9 mouse cellular contexts compared by ENCODE assay signal in genomic region chr17:35050126-35050750, GRCm38 (mm10). TPM values are rescaled to one million over a fixed set of nuclear protein-coding genes. Genes with fewer than 3 reads are reported as not detected.
A peak's percentile ranks its signal among the peaks of the same experiment; 100 is the strongest.
DNase-seq lines count a peak whose midpoint lies in the region; ATAC-seq and TF ChIP-seq lines count a peak whose summit lies in the region.
"Had no signal": no experiment of that assay in that cellular context is flagged by ENCODE, and none has a peak within 500 bp of the region (broad histone marks: within the 10 kb centered on the region; RNA-seq: fewer than 3 reads in every experiment).

No protein-coding gene starts in this region.

- peaks cover 6 to 34% of the 10 kb centered on the region in 2 experiments for H3K4me1 ChIP-seq in CH12.LX (ENCODE audit: control insufficient read depth in 1 of 2, insufficient read depth in 2 of 2)
- H3K4me1 ChIP-seq in forebrain, embryonic 11.5 days (replicated peaks; ENCODE audit: control insufficient read depth, insufficient read depth, low read length), result peaks cover 32% of the 10 kb centered on the region
- peaks cover 28% of the 10 kb centered on the region for H3K4me1 ChIP-seq in limb, embryonic 11.5 days (ENCODE audit: control insufficient read depth, insufficient read depth, low read length)
- H3K4me1 ChIP-seq in midbrain, embryonic 12.5 days, result peaks cover 65% of the 10 kb centered on the region

- intact Hi-C loops in heart, postnatal 25 days (cut with DNase I), result no loop called here

- dilution Hi-C loops in CH12.LX (cut with MboI; ENCODE audit: extremely low pct_ligation_motif_present, extremely low pct_unique_long_range_greater_than_20kb, low sequenced_read_pairs), result no loop called here

- H3K9ac ChIP-seq in CH12.LX (ENCODE audit: insufficient read depth, low read depth), result peak overlapping the region; percentile 96
- peak overlapping the region; percentile 79 for H3K9ac ChIP-seq in forebrain, embryonic 11.5 days (ENCODE audit: low read length)
- peak overlapping the region; percentile 79 for H3K9ac ChIP-seq in limb, embryonic 11.5 days (ENCODE audit: low read length)
- H3K9ac ChIP-seq in midbrain, embryonic 12.5 days (replicated peaks), result peak overlapping the region; percentile 83

- peak overlapping the region; percentile 96 for H3K27ac ChIP-seq in CH12.LX (ENCODE audit: insufficient read depth, low read depth)
- H3K27ac ChIP-seq in forebrain, embryonic 11.5 days (ENCODE audit: low read depth, low read length), result peak overlapping the region; percentile 86
- H3K27ac ChIP-seq in limb, embryonic 11.5 days (replicated peaks; ENCODE audit: low read depth, low read length), result peak overlapping the region; percentile 87
- H3K27ac ChIP-seq in midbrain, embryonic 12.5 days (replicated peaks), result peak overlapping the region; percentile 93

- H3K4me2 ChIP-seq in CH12.LX (ENCODE audit: insufficient read depth, low read depth, poor library complexity, severe bottlenecking), result peak overlapping the region; percentile 59
- peak overlapping the region; percentile 88 for H3K4me2 ChIP-seq in forebrain, embryonic 11.5 days (ENCODE audit: low read depth, low read length, severe bottlenecking)
- peak overlapping the region; percentile 76 for H3K4me2 ChIP-seq in limb, embryonic 11.5 days (ENCODE audit: low read depth, severe bottlenecking)
- H3K4me2 ChIP-seq in midbrain, embryonic 12.5 days (replicated peaks), result peak overlapping the region; percentile 67

- peaks cover 24 to 29% of the 10 kb centered on the region in 2 experiments for H3K36me3 ChIP-seq in CH12.LX (replicated peaks in 1 of 2; ENCODE audit: control insufficient read depth in 1 of 2, insufficient read depth in 1 of 2, low read length in 1 of 2)
- peaks cover 5% of the 10 kb centered on the region for H3K36me3 ChIP-seq in forebrain, embryonic 11.5 days (ENCODE audit: control insufficient read depth, insufficient read depth, low read length)
- H3K36me3 ChIP-seq in limb, embryonic 11.5 days (ENCODE audit: control insufficient read depth, insufficient read depth, low read length), result peaks cover 15% of the 10 kb centered on the region
- peaks cover 22% of the 10 kb centered on the region for H3K36me3 ChIP-seq in midbrain, embryonic 12.5 days

- TF ChIP-seq POLR2A in CH12.LX (IDR thresholded peaks at IDR 0.05; ENCODE audit: low read depth, low read length), result peak; percentile 57

- H3K4me3 ChIP-seq in CH12.LX (replicated peaks in 1 of 3; ENCODE audit: low read depth in 2 of 3, low read length in 2 of 3, poor library complexity in 1 of 3), result peak overlapping the region; percentile 79 to 94 (median 86)
- H3K4me3 ChIP-seq in forebrain, embryonic 11.5 days (ENCODE audit: low read depth, low read length), result peak overlapping the region; percentile 58
- H3K4me3 ChIP-seq in limb, embryonic 11.5 days (ENCODE audit: low read depth, low read length), result peak overlapping the region; percentile 71
- peak overlapping the region; percentile 52 for H3K4me3 ChIP-seq in midbrain, embryonic 12.5 days

- TF ChIP-seq RAD21 in CH12.LX (IDR thresholded peaks at IDR 0.05; ENCODE audit: low read depth, low read length), result no peak

- no peak for TF ChIP-seq EP300 in CH12.LX (IDR thresholded peaks at IDR 0.05; ENCODE audit: low read length)

- H3K79me2 ChIP-seq in CH12.LX (replicated peaks; ENCODE audit: control insufficient read depth, extremely low read depth, insufficient read depth, poor library complexity, severe bottlenecking), result peaks cover 27% of the 10 kb centered on the region

- peak; percentile 71 for DNase-seq in CH12.LX (ENCODE audit: extremely low read depth)
- DNase-seq in adrenal gland, adult 8-10 months, result peak; percentile 49
- DNase-seq in forebrain, embryonic 11.5 days (ENCODE audit: low spot score), result peak; percentile 82
- DNase-seq in heart, postnatal 25 days (ENCODE audit: low spot score), result peak; percentile 73
- DNase-seq in limb, embryonic 11.5 days (ENCODE audit: low spot score), result peak; percentile 80
- peak; percentile 82 to 90 for DNase-seq in spleen, postnatal 4 days (ENCODE audit: low spot score in 2 of 2)
- no peak for DNase-seq in right cerebral cortex, postnatal 4 days

- in situ Hi-C loops in CH12.LX (cut with MboI; ENCODE audit: low pct_ligation_motif_present, low pct_unique_long_range_greater_than_20kb, low sequenced_read_pairs), result no loop called here

- TF ChIP-seq CTCF in CH12.LX (conservative IDR thresholded peaks at IDR 0.05 in 1 of 2, IDR thresholded peaks at IDR 0.05 in 1 of 2; ENCODE audit: low read depth in 2 of 2, low read length in 2 of 2), result no peak

- peaks cover 7% of the 10 kb centered on the region for H3K9me3 ChIP-seq in CH12.LX (replicated peaks; ENCODE audit: low read length)
- H3K9me3 ChIP-seq in forebrain, embryonic 11.5 days (ENCODE audit: control insufficient read depth, low read length), result no peaks in the 10 kb centered on the region; the same call in none of the 2 replicates
- no peaks in the 10 kb centered on the region for H3K9me3 ChIP-seq in limb, embryonic 11.5 days (ENCODE audit: control insufficient read depth, low read length)
- H3K9me3 ChIP-seq in midbrain, embryonic 12.5 days, result 0 out of 2 replicates have a peak, but pooled peaks cover 4% of the 10 kb centered on the region

- no peaks in the 10 kb centered on the region for H3K27me3 ChIP-seq in CH12.LX (replicated peaks)
- H3K27me3 ChIP-seq in forebrain, embryonic 11.5 days (ENCODE audit: control insufficient read depth, insufficient read depth, low read length), result no peaks in the 10 kb centered on the region
- H3K27me3 ChIP-seq in limb, embryonic 11.5 days (ENCODE audit: control insufficient read depth, insufficient read depth, low read length), result no peaks in the 10 kb centered on the region
- H3K27me3 ChIP-seq in midbrain, embryonic 12.5 days, result no peaks in the 10 kb centered on the region

- 2% methylated on average over 27 of the region's 27 CpGs for WGBS in forebrain, embryonic 11.5 days
- 1% methylated on average over 27 of the region's 27 CpGs for WGBS in limb, embryonic 11.5 days
- 0% methylated on average over 24 of the region's 27 CpGs for WGBS in midbrain, embryonic 12.5 days

- no peak for ATAC-seq in forebrain, embryonic 11.5 days (replicated peaks; ENCODE audit: low FRiP score)
- no peak for ATAC-seq in limb, embryonic 11.5 days (ENCODE audit: insufficient number of reproducible peaks, low FRiP score, low TSS enrichment, low read depth)
- no peak for ATAC-seq in midbrain, embryonic 12.5 days (ENCODE audit: low FRiP score, low read depth)

TF ChIP-seq in CH12.LX, 34 proteins besides CTCF, POLR2A, EP300 and RAD21 (continues in another document):
- TF ChIP-seq CHD2 (IDR thresholded peaks at IDR 0.05; ENCODE audit: low read length), result no peak; the same call in 1 of the 2 replicates
- peak; percentile 54; the same call in 1 of the 2 replicates for TF ChIP-seq IRF4 (IDR thresholded peaks at IDR 0.05; ENCODE audit: low read depth, low read length)
- peak; percentile 50; the same call in 1 of the 2 replicates for TF ChIP-seq TCF12 (IDR thresholded peaks at IDR 0.05; ENCODE audit: low read depth, low read length)
- TF ChIP-seq GABPA (IDR thresholded peaks at IDR 0.05; ENCODE audit: insufficient replicate concordance, low read depth, low read length), result no peak

RNA-seq across cellular contexts. Expression of gene Clic1, which starts 0.5 kb away (rescaled TPM):
- total RNA-seq in CH12.LX (2012; rRNA removed), result 182 and 198 TPM in 2 replicates
- total RNA-seq in CH12.LX (2014; rRNA removed), result 111 and 114 TPM in 2 replicates
- 160 and 163 TPM in 2 replicates for polyA plus RNA-seq in CH12.LX (2012; ENCODE audit: insufficient read length, low read depth)
- total RNA-seq in adrenal gland, adult 8-10 months (2022), result 100 to 1,000 TPM in 2 of 4 experiments, 10 to 100 TPM in 2; 83.2 to 134 (median 113) TPM
- polyA plus RNA-seq in forebrain, embryonic 11.5 days (2014; fragmentation: Nextera tagmentation; extraction: Ambion mirVana), result 67.7 and 74.5 TPM in 2 replicates
- 10 to 100 TPM; 40.0 to 46.1 TPM for total RNA-seq in heart, postnatal 25 days (2021)
- polyA plus RNA-seq in limb, embryonic 11.5 days (2014; fragmentation: Nextera tagmentation; extraction: Ambion mirVana), result 52.1 and 76.7 TPM in 2 replicates
- 145 and 165 TPM in 2 replicates for polyA plus RNA-seq in midbrain, embryonic 12.5 days (2016; fragmentation: Nextera tagmentation; extraction: Ambion mirVana)

RNA-seq across cellular contexts. Expression of gene Msh5, which starts 3.7 kb away (rescaled TPM):
- 11.5 and 13.1 TPM in 2 replicates for total RNA-seq in CH12.LX (2012; rRNA removed)
- total RNA-seq in CH12.LX (2014; rRNA removed), result 6.1 and 7.6 TPM in 2 replicates
- 10.6 and 12.1 TPM in 2 replicates for polyA plus RNA-seq in CH12.LX (2012; ENCODE audit: insufficient read length, low read depth)
- 1 to 10 TPM in 3 of 4 experiments, under 1 TPM in 1; 0.73 to 4.0 (median 2.2) TPM for total RNA-seq in adrenal gland, adult 8-10 months (2022)
- polyA plus RNA-seq in forebrain, embryonic 11.5 days (2014; fragmentation: Nextera tagmentation; extraction: Ambion mirVana), result 5.8 and 7.9 TPM in 2 replicates
- 1 to 10 TPM in 1 of 2 experiments, under 1 TPM in 1; 0.57 to 1.3 TPM for total RNA-seq in heart, postnatal 25 days (2021)
- 3.5 and 3.7 TPM in 2 replicates for polyA plus RNA-seq in limb, embryonic 11.5 days (2014; fragmentation: Nextera tagmentation; extraction: Ambion mirVana)
- 6.9 and 7.6 TPM in 2 replicates for polyA plus RNA-seq in midbrain, embryonic 12.5 days (2016; fragmentation: Nextera tagmentation; extraction: Ambion mirVana)

RNA-seq across cellular contexts. Expression of gene Ddah2, which starts 8.6 kb away (rescaled TPM):
- total RNA-seq in CH12.LX (2012; rRNA removed) (3.4 and 4.3 TPM in 2 replicates), CH12.LX (2014; rRNA removed) (0.94 and 1.4 TPM in 2 replicates)
- polyA plus RNA-seq in CH12.LX (2012; ENCODE audit: insufficient read length, low read depth), result 4.8 and 6.3 TPM in 2 replicates
- total RNA-seq in adrenal gland, adult 8-10 months (2022), result 10 to 100 TPM; 12.4 to 29.5 (median 21.6) TPM
- polyA plus RNA-seq in forebrain, embryonic 11.5 days (2014; fragmentation: Nextera tagmentation; extraction: Ambion mirVana), result 489 and 543 TPM in 2 replicates
- 10 to 100 TPM; 27.7 to 31.3 TPM for total RNA-seq in heart, postnatal 25 days (2021)
- polyA plus RNA-seq in limb, embryonic 11.5 days (2014; fragmentation: Nextera tagmentation; extraction: Ambion mirVana), result 553 and 582 TPM in 2 replicates
- polyA plus RNA-seq in midbrain, embryonic 12.5 days (2016; fragmentation: Nextera tagmentation; extraction: Ambion mirVana), result 595 and 615 TPM in 2 replicates

RNA-seq across cellular contexts. Expression of gene Ly6g6c, which starts 14.9 kb away (rescaled TPM):
- total RNA-seq in CH12.LX (2012; rRNA removed) (not detected in 2 replicates), CH12.LX (2014; rRNA removed) (not detected in 2 replicates)
- polyA plus RNA-seq in CH12.LX (2012; ENCODE audit: insufficient read length, low read depth), result 0.30 and 0.42 TPM in 2 replicates
- not detected for total RNA-seq in adrenal gland, adult 8-10 months (2022)
- 0.20 TPM in 1 of 2 replicates, not detected in the other for polyA plus RNA-seq in forebrain, embryonic 11.5 days (2014; fragmentation: Nextera tagmentation; extraction: Ambion mirVana)
- not detected for total RNA-seq in heart, postnatal 25 days (2021)
- 0.16 TPM in 1 of 2 replicates, not detected in the other for polyA plus RNA-seq in limb, embryonic 11.5 days (2014; fragmentation: Nextera tagmentation; extraction: Ambion mirVana)
- not detected in 2 replicates for polyA plus RNA-seq in midbrain, embryonic 12.5 days (2016; fragmentation: Nextera tagmentation; extraction: Ambion mirVana)
- total RNA-seq: left cerebral cortex, postnatal 10 days had no signal

RNA-seq across cellular contexts. Expression of gene Mpig6b, which starts 15.7 kb away (rescaled TPM):
- total RNA-seq in CH12.LX (2012; rRNA removed) (not detected in 2 replicates), CH12.LX (2014; rRNA removed) (not detected in 2 replicates)
- polyA plus RNA-seq in CH12.LX (2012; ENCODE audit: insufficient read length, low read depth), result 0.10 TPM in 1 of 2 replicates, not detected in the other
- not detected for total RNA-seq in adrenal gland, adult 8-10 months (2022)
- 1.3 and 1.6 TPM in 2 replicates for polyA plus RNA-seq in forebrain, embryonic 11.5 days (2014; fragmentation: Nextera tagmentation; extraction: Ambion mirVana)
- total RNA-seq in heart, postnatal 25 days (2021), result under 1 TPM; 0.18 to 0.87 TPM
- 0.84 and 1.2 TPM in 2 replicates for polyA plus RNA-seq in limb, embryonic 11.5 days (2014; fragmentation: Nextera tagmentation; extraction: Ambion mirVana)
- 0.52 and 0.93 TPM in 2 replicates for polyA plus RNA-seq in midbrain, embryonic 12.5 days (2016; fragmentation: Nextera tagmentation; extraction: Ambion mirVana)
- total RNA-seq: left cerebral cortex, postnatal 10 days had no signal

Comparison
In these comparisons a context has a peak if more than half of its experiments do, and no peak if none do; other contexts are left out.
1. RNA of gene Ddah2, which starts 8.6 kb away (polyA plus RNA-seq): 595 to 615 TPM in midbrain, embryonic 12.5 days, 553 to 582 TPM in limb, embryonic 11.5 days and 489 to 543 TPM in forebrain, embryonic 11.5 days; 4.8 to 6.3 TPM in CH12.LX; every median in the first group is over 10 times any median in the second.
2. Peak in every context shown above with its lines, with median percentiles within 50 percentile points of each other: H3K27ac ChIP-seq, H3K4me2 ChIP-seq, H3K4me3 ChIP-seq and H3K9ac ChIP-seq.